Mouse (Mus musculus) CH12.LX (cell line): ENCODE measurements around the gene Cald1.

Source experiments
- CTCF ChIP-seq, 2 experiments: IDR thresholded peaks in 1 of 2; conservative IDR thresholded peaks in 1 of 2; 2 replicates each; pipeline ENCODE4 v1.5.1; 2011 to 2012; ENCODE audit warnings: low read depth in 2 of 2, low read length in 2 of 2, improper control_type of control experiment in 1 of 2, inconsistent platforms in 1 of 2, mild to moderate bottlenecking in 1 of 2, moderate library complexity in 1 of 2
- EP300 ChIP-seq: IDR thresholded peaks from 2 replicates; pipeline ENCODE4 v1.6.1; 2011; ENCODE audit warnings: low read length, improper control_type of control experiment
- KAT2A ChIP-seq: IDR thresholded peaks from 2 replicates; pipeline ENCODE4 v1.6.1; 2012; ENCODE audit warnings: low read length, improper control_type of control experiment, inconsistent platforms; ENCODE audit not compliant: insufficient replicate concordance
- POLR2A ChIP-seq: IDR thresholded peaks from 2 replicates; pipeline ENCODE4 v1.6.1; 2011; ENCODE audit warnings: low read depth, mild to moderate bottlenecking, improper control_type of control experiment, low read length
- POLR2AphosphoS2 ChIP-seq: IDR thresholded peaks from 2 replicates; pipeline ENCODE4 v1.6.1; 2011; ENCODE audit warnings: low read depth, low read length, improper control_type of control experiment
- RAD21 ChIP-seq: IDR thresholded peaks from 2 replicates; pipeline ENCODE4 v1.6.1; 2011; ENCODE audit warnings: low read depth, mild to moderate bottlenecking, low read length, improper control_type of control experiment, moderate library complexity
- USF1 ChIP-seq: IDR thresholded peaks from 2 replicates; pipeline ENCODE4 v1.6.1; 2014; ENCODE audit warnings: low read depth, mild to moderate bottlenecking, inconsistent platforms, low read length, improper control_type of control experiment
- ZMIZ1 ChIP-seq: IDR thresholded peaks from 2 replicates; pipeline ENCODE4 v1.6.1; 2012; ENCODE audit warnings: low read depth, mild to moderate bottlenecking, inconsistent platforms, low read length, improper control_type of control experiment

DNA sequence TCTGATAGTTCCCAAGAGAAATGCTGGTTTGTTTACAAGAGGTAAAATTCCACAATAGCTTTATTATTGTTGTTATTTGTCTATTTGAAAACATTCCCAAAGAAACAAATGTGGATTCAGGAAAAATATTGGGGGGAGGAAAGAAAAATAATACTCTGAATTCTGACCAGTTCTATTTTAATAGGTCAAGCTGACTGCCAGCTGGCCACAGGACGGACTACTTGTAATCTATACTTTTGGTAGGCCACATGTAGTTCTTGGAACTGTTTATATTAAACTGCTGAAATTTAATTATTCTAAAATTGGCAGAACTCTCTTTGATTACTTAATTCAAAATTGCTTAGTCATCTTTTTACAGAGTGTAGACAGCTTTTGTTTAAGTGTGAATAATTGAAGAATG lies 73.1 kb downstream of the Cald1 start:
- TF ChIP-seq EP300 (no peak), POLR2AphosphoS2 (no peak), POLR2A (no peak), RAD21 (no peak), CTCF (conservative IDR thresholded peaks at IDR 0.05 in 1 of 2, IDR thresholded peaks at IDR 0.05 in 1 of 2; ENCODE audit: low read depth in 2 of 2, low read length in 2 of 2) (no peak), ZMIZ1 (no peak), USF1 (no peak), KAT2A (no peak)
